Mouse (Mus musculus) forebrain, embryonic 14.5 days (tissue): Measurements from ENCODE around the gene Calb2. TPM values are rescaled to one million over a fixed set of nuclear protein-coding genes. Genes with fewer than 3 reads are reported as not detected.

Source experiments
- ATAC-seq: fragments of 200-750 bp; cut with Nextera tagmentation; 2 replicates; pipeline ENCODE4 v1.8.0; 2017; ENCODE audit warnings: mild to moderate bottlenecking, moderate library complexity
- DNase-seq: peaks from one replicate; pipeline ENCODE4 v3.0.0-alpha.2; 2015; ENCODE audit warnings: low spot score
- H3K27ac ChIP-seq: fragments of 300-500 bp; sonication (generic); 2 replicates; pipeline ENCODE4 v1.5.1; 2014; ENCODE audit warnings: low read depth, mild to moderate bottlenecking, control low read depth, low read length, moderate library complexity
- H3K27me3 ChIP-seq: fragments of 300-500 bp; sonication (generic); replicated peaks from 2 replicates; pipeline ENCODE4 v1.6.1; 2014; ENCODE audit warnings: low read length, control low read depth, mixed read lengths; ENCODE audit not compliant: control insufficient read depth, insufficient read depth
- H3K36me3 ChIP-seq: fragments of 300-500 bp; sonication (generic); 2 replicates; pipeline ENCODE4 v1.6.1; 2014; ENCODE audit warnings: low read length, control low read depth; ENCODE audit not compliant: control insufficient read depth, insufficient read depth
- H3K4me1 ChIP-seq: fragments of 300-500 bp; sonication (generic); 2 replicates; pipeline ENCODE4 v1.6.1; 2014; ENCODE audit warnings: antibody characterized with exemption, low read length, control low read depth; ENCODE audit not compliant: control insufficient read depth, insufficient read depth
- H3K4me2 ChIP-seq: fragments of 300-500 bp; sonication (generic); 2 replicates; pipeline ENCODE4 v1.6.1; 2014; ENCODE audit warnings: mild to moderate bottlenecking, control low read depth, low read length
- H3K4me3 ChIP-seq: fragments of 300-500 bp; sonication (generic); 2 replicates; pipeline ENCODE4 v1.5.1; 2014; ENCODE audit warnings: low read depth, low read length, control low read depth
- H3K9ac ChIP-seq: fragments of 300-500 bp; sonication (generic); 2 replicates; pipeline ENCODE4 v1.6.1; 2014; ENCODE audit warnings: mild to moderate bottlenecking, low read length, control low read depth, moderate library complexity
- H3K9me3 ChIP-seq: fragments of 300-500 bp; sonication (generic); replicated peaks from 2 replicates; pipeline ENCODE4 v1.6.1; 2016; ENCODE audit warnings: low read length, control low read depth, mixed read lengths; ENCODE audit not compliant: control insufficient read depth
- WGBS: fragments of 180-500 bp; shearing (Covaris S2); extraction: QIAGEN DNeasy Blood & Tissue Kit; methylation state at CpG from one replicate; pipeline ENCODE4 v1.1.7; 2014; 5-methylcytosine and 5-hydroxymethylcytosine counted together
- polyA plus RNA-seq: library from polyadenylated mRNA; unstranded; fragments of >200 nt; fragmentation: Nextera tagmentation; extraction: Ambion mirVana; gene quantifications from 2 replicates; pipeline ENCODE4 v1.2.1, GENCODE M21; 2014

The Calb2 gene
- polyA plus RNA-seq, 1 experiment from 2014 or later, result 93.2 TPM

GRCm38 (mm10) chr8:110091869-110092268, 76.1 kb downstream of the Calb2 start:
- no peak overlapping the region for H3K9ac ChIP-seq
- H3K27me3 ChIP-seq, result no peaks in the 10 kb centered on the region
- H3K4me2 ChIP-seq, result no peak overlapping the region
- no peaks in the 10 kb centered on the region for H3K4me1 ChIP-seq
- no peak overlapping the region for H3K27ac ChIP-seq
- ATAC-seq, result no peak
- peaks cover 8% of the 10 kb centered on the region; the same call in 1 of the 2 replicates for H3K9me3 ChIP-seq
- WGBS, result 65% methylated on average over 1 of the region's 1 CpGs
- no peak for DNase-seq
- peaks cover 33% of the 10 kb centered on the region for H3K36me3 ChIP-seq
- H3K4me3 ChIP-seq, result no peak overlapping the region

Other genes starting within 250 kb of the Calb2 start
- 0.79 and 1.3 TPM in 2 replicates for gene Marveld3, start 206.0 kb downstream of the Calb2 start, polyA plus RNA-seq
- gene Tat, start 177.8 kb downstream of the Calb2 start, polyA plus RNA-seq, result not detected in 2 replicates
- not detected in 2 replicates for gene Chst4, start 128.5 kb downstream of the Calb2 start, polyA plus RNA-seq
- 16.4 and 17.4 TPM in 2 replicates for gene Zfp612, start 88.5 kb downstream of the Calb2 start, polyA plus RNA-seq
- gene Gm21964, start 67.0 kb downstream of the Calb2 start, polyA plus RNA-seq, result not detected in 2 replicates
- not detected in 2 replicates for gene Gm17720, start 65.5 kb downstream of the Calb2 start, polyA plus RNA-seq
- 12.9 and 14.4 TPM in 2 replicates for gene Cmtr2, start 47.5 kb upstream of the Calb2 start, polyA plus RNA-seq
- gene Hydin, start 98.8 kb upstream of the Calb2 start, polyA plus RNA-seq, result 0.13 and 0.38 TPM in 2 replicates